Mouse (Mus musculus): ENCODE measurements around the gene Gpbp1. TPM values are rescaled to one million over a fixed set of nuclear protein-coding genes. Genes with fewer than 3 reads are reported as not detected.
A peak's percentile ranks its signal among the peaks of the same experiment; 100 is the strongest.

The Gpbp1 gene
- polyA plus RNA-seq, 1 experiment from 2014 or later = 113 TPM

DNA sequence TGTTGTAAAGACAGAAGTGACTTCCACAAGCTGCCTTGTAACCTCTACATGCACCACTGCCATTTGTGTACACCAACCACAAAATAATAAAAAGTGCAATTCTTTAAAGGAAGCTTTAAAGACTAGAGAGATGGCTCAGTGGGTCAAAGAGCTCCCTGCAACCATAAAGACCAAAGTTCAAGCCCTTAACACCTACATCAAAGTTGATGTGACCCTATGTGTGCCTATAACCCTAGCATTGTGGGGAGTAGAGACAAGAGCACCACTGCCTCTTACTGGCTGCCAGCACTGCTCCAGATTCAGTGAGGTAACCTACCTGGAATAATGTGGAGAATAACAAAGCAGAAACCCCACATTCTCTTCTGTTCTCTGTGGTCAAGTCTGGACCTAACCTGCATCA lies 45.6 kb downstream of the Gpbp1 start:
- H3K27me3 ChIP-seq = no peaks in the 10 kb centered on the region
- ATAC-seq (ENCODE audit: insufficient number of reproducible peaks, insufficient read depth, low FRiP score, low TSS enrichment) = no peak
- H3K4me3 ChIP-seq = no peak overlapping the region
- H3K27ac ChIP-seq = no peak overlapping the region
- H3K4me1 ChIP-seq = no peaks in the 10 kb centered on the region
- H3K9ac ChIP-seq = no peak overlapping the region
- no peaks in the 10 kb centered on the region for H3K9me3 ChIP-seq
- H3K36me3 ChIP-seq = peaks cover 13% of the 10 kb centered on the region
- H3K4me2 ChIP-seq (replicated peaks) = no peak overlapping the region

DNA sequence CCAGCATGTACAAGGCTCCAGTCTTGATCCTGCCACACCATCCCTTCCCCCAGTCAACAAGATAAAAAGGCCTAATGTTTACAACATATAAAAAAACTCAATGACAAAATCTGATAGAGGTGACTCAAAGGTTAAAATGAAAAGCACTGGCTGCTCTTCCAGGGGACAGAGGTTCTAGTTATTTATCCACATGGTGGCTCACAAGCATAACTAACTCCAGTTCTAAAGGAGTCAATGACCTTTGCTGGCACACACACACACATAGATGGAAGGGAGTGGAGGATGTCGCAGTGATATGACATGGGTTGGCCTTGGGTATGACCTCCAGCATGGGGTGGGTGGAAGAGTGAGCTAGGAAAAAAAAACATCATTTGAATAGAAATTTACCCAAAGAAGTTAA lies 58.7 kb downstream of the Gpbp1 start:
- Histone ChIP-seq H3K9ac (no peak overlapping the region), H3K9me3 (no peaks in the 10 kb centered on the region), H3K27me3 (no peaks in the 10 kb centered on the region), H3K4me2 (replicated peaks) (no peak overlapping the region), H3K4me1 (no peaks in the 10 kb centered on the region), H3K27ac (no peak overlapping the region), H3K36me3 (peaks cover 34% of the 10 kb centered on the region), H3K4me3 (no peak overlapping the region)
- WGBS = 59% methylated on average over 1 of the region's 1 CpGs
- ATAC-seq (ENCODE audit: insufficient number of reproducible peaks, insufficient read depth, low FRiP score, low TSS enrichment) = no peak

DNA sequence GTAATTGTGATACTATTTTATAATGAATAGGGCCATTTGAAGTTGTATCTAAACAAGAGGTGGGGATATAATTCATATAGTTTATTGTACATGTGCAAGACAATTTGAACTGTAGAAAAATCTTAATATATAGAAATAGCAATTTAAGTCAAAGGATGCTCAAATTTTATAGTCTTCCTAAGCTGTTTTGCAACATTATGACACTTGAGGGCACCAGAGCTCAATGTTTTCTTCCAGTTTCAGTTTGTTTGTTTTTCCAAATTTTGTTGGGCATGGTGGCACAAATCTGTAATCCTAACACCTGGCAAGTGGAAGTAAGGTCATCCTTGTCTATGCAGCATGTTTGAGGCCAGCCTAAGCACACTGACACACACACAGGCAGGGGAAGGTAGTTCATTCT lies 68.6 kb downstream of the Gpbp1 start:
- H3K9me3 ChIP-seq = no peaks in the 10 kb centered on the region
- H3K27ac ChIP-seq = no peak overlapping the region
- no peak overlapping the region for H3K4me2 ChIP-seq (replicated peaks)
- H3K36me3 ChIP-seq = peaks cover 11% of the 10 kb centered on the region
- no peak overlapping the region for H3K9ac ChIP-seq
- ATAC-seq (ENCODE audit: insufficient number of reproducible peaks, insufficient read depth, low FRiP score, low TSS enrichment) = no peak
- H3K4me1 ChIP-seq = no peaks in the 10 kb centered on the region
- H3K27me3 ChIP-seq = no peaks in the 10 kb centered on the region
- no peak overlapping the region for H3K4me3 ChIP-seq

DNA sequence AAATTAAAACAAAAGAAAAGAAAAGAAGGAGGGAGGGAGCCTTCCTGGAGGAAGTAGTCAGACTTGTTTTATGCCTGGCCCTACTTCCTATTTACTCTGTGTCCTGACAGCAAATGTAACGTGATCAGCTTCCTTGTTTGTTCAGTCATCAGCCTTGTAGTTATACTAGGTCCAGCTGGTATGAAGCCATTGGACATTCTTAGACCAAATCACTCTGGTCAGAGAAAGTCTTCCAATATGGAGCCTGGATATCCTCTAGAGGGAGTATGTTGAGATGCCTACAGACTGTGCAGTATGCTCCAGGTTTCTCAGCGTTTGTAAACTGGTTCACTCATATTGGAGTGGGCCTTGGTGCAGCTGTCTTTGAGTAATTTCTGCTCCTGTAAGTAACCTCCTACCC lies 71.8 kb downstream of the Gpbp1 start:
- 65% methylated on average over 2 of the region's 2 CpGs for WGBS
- no peak overlapping the region for H3K4me3 ChIP-seq

DNA sequence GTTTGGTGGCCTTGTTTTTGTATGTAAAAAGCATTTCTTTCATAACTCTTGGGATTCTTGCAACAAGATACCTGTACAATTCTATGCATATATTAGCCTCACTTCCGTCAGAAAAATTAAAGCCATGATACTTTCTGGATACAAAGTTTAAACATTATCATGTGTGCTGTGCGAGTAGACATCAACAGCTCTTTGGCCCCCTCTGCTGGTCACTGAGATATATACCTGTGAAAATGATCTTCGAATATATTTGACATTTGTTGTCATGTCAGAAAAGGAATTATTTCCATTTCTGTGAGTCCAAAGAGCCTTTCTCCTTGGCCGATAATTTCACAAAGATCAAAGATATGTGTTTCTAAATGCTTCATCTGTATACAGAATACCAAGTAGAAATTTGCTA lies 76.8 kb downstream of the Gpbp1 start:
- no peak for ATAC-seq (ENCODE audit: insufficient number of reproducible peaks, insufficient read depth, low FRiP score, low TSS enrichment)
- no peak overlapping the region for H3K27ac ChIP-seq
- H3K4me2 ChIP-seq (replicated peaks) = no peak overlapping the region
- H3K4me1 ChIP-seq = peaks cover 3% of the 10 kb centered on the region; the same call in 1 of the 2 replicates
- WGBS = 38% methylated on average over 4 of the region's 4 CpGs
- no peak overlapping the region for H3K9ac ChIP-seq
- H3K9me3 ChIP-seq = no peaks in the 10 kb centered on the region
- no peaks in the 10 kb centered on the region for H3K36me3 ChIP-seq
- no peaks in the 10 kb centered on the region for H3K27me3 ChIP-seq
- H3K4me3 ChIP-seq = no peak overlapping the region

More for the DNA sequence above, 71.8 kb downstream of the Gpbp1 start:
- Histone ChIP-seq H3K9ac (no peak overlapping the region), H3K4me2 (replicated peaks) (no peak overlapping the region), H3K4me1 (no peaks in the 10 kb centered on the region), H3K36me3 (no peaks in the 10 kb centered on the region), H3K27me3 (no peaks in the 10 kb centered on the region), H3K9me3 (no peaks in the 10 kb centered on the region), H3K27ac (no peak overlapping the region)
- no peak for ATAC-seq (ENCODE audit: insufficient number of reproducible peaks, insufficient read depth, low FRiP score, low TSS enrichment)

DNA sequence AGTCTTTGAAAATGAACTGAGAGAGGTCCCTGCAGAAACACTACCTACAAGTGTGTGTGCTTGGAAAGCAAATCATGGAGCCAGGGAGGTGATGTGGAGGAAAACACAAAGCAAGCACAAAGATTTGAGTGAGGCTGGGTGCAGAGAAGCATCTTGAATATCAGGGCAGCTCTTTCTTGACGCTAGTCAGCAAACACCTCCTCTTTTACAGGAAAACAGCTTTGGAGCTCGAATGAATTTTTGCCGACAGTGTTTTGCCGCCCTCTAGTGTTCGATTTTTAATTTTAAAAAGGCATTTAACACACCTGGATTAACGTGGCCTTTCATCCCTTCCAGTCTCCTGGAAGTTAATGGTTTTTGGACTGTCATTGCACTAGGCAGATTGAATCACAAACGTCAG lies 79.1 kb downstream of the Gpbp1 start:
- 1% methylated on average over 7 of the region's 7 CpGs for WGBS

DNA sequence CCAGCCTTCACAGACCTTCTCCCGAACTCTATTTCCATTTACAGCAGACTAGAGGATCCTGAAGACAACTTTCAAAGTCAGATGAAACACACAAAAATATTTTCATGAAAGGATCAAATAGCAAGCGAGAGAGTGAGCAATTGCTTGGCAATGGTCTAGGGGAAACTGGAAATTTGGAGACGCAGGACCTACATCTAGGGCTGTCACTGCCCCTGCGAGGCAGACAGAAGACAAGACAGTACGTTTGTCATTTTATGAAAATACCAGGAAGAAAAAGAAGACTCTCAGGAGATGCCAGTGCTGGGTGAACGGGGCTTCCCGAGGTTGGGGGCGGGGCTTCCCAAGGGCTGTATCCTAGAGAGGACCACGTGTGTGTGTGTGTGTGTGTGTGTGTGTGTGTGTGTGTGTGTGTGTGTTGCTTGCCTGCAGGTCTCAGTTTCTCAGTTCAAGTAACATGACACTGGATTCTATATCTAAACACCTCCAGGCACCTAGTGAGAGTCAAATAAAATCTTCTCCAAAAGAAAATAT lies 83.0 kb downstream of the Gpbp1 start:
- Histone ChIP-seq H3K27ac (0 out of 2 replicates have a peak overlapping the region, but pooled peaks have one; percentile 20), H3K4me2 (replicated peaks) (no peak overlapping the region), H3K27me3 (no peaks in the 10 kb centered on the region), H3K36me3 (no peaks in the 10 kb centered on the region), H3K4me1 (peaks cover 12% of the 10 kb centered on the region; the same call in 1 of the 2 replicates), H3K9me3 (no peaks in the 10 kb centered on the region), H3K9ac (no peak overlapping the region), H3K4me3 (no peak overlapping the region)
- 46% methylated on average over 9 of the region's 9 CpGs for WGBS
- ATAC-seq (ENCODE audit: insufficient number of reproducible peaks, insufficient read depth, low FRiP score, low TSS enrichment) = no peak

More for the DNA sequence above, 79.1 kb downstream of the Gpbp1 start:
- Histone ChIP-seq H3K4me2 (replicated peaks) (no peak overlapping the region), H3K4me1 (peaks cover 12% of the 10 kb centered on the region; the same call in 1 of the 2 replicates), H3K27ac (no peak overlapping the region), H3K9me3 (no peaks in the 10 kb centered on the region), H3K36me3 (no peaks in the 10 kb centered on the region), H3K27me3 (no peaks in the 10 kb centered on the region), H3K9ac (no peak overlapping the region), H3K4me3 (no peak overlapping the region)
- no peak for ATAC-seq (ENCODE audit: insufficient number of reproducible peaks, insufficient read depth, low FRiP score, low TSS enrichment)

DNA sequence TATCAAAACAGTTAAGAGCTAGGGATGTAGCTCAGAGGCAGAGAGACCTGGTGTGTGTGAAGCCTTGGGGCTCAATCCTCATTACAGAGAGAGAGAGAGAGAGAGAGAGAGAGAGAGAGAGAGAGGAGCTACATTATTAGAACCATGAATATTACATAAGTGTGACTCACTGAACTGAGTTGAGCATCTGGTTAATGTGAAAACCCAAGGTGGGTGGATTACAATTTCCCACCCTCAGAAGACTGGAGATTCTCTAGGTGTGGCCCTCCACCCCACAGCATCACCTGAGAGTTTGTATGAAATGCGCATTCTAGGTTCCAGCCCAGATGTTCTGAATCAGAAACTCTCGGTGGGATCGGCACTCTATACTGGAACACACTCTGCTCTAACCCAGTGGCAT lies 84.0 kb downstream of the Gpbp1 start:
- no peaks in the 10 kb centered on the region for H3K36me3 ChIP-seq
- H3K27me3 ChIP-seq = no peaks in the 10 kb centered on the region
- H3K4me3 ChIP-seq = no peak overlapping the region
- WGBS = 65% methylated on average over 3 of the region's 3 CpGs
- no peak overlapping the region for H3K9ac ChIP-seq
- no peak for ATAC-seq (ENCODE audit: insufficient number of reproducible peaks, insufficient read depth, low FRiP score, low TSS enrichment)
- peaks cover 12% of the 10 kb centered on the region; the same call in 1 of the 2 replicates for H3K4me1 ChIP-seq
- no peak overlapping the region for H3K27ac ChIP-seq
- H3K4me2 ChIP-seq (replicated peaks) = no peak overlapping the region
- no peaks in the 10 kb centered on the region for H3K9me3 ChIP-seq

DNA sequence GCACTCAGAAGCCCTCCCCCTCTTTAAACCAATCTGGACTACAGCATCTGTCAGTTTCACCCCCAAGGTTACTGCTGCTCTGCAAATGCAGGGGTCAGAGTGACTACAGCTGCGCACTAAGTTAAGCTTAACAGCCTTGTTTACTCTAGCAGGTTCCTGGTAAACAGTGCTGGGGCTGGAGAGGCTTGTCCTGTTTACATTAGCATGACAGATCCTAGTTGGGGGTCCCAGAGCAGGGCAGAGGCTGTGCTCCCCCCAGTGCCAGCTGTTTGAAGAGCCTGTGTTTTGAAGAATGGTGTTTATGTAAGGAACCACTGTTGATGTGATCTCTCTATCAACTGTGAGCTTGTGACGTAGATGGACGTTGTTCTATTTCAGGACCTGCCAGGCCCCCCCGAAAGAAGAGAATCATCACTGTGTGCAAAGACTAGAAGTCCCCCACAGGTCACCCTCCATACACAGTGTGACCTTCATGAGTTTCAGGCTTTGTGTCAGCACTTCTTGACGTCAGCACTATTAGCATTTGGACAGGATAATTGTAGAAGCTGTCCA lies 92.2 kb downstream of the Gpbp1 start:
- Histone ChIP-seq H3K9ac (no peak overlapping the region), H3K4me3 (no peak overlapping the region), H3K9me3 (no peaks in the 10 kb centered on the region), H3K36me3 (no peaks in the 10 kb centered on the region), H3K4me2 (replicated peaks) (no peak overlapping the region), H3K27me3 (no peaks in the 10 kb centered on the region), H3K4me1 (peaks cover 13% of the 10 kb centered on the region), H3K27ac (no peak overlapping the region)
- WGBS = 29% methylated on average over 5 of the region's 5 CpGs
- no peak for ATAC-seq (ENCODE audit: insufficient number of reproducible peaks, insufficient read depth, low FRiP score, low TSS enrichment)

DNA sequence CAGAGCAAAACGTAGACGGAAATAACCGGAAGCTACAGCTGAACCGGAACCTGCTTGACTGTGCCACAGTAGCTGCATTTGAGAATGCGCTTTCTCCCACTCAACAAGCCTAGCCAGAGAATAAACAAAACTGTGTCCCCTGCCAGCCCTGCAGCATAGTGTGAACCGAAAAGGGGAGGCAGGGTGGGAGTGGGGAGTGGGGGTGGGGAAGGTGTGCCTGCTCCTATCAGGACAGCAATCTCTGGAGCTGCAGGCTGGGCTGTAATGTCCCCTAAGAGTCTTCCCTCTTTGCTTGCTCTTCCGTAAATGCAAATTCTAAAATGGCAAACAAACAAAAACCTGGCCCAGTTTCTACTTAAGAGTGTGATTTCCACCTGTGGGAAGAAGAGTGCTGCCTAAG lies 92.8 kb downstream of the Gpbp1 start:
- Histone ChIP-seq H3K27me3 (no peaks in the 10 kb centered on the region), H3K9me3 (no peaks in the 10 kb centered on the region), H3K4me3 (no peak overlapping the region), H3K36me3 (no peaks in the 10 kb centered on the region), H3K4me2 (replicated peaks) (no peak overlapping the region), H3K27ac (no peak overlapping the region), H3K4me1 (peaks cover 13% of the 10 kb centered on the region), H3K9ac (no peak overlapping the region)
- 57% methylated on average over 7 of the region's 7 CpGs for WGBS
- no peak for ATAC-seq (ENCODE audit: insufficient number of reproducible peaks, insufficient read depth, low FRiP score, low TSS enrichment)

DNA sequence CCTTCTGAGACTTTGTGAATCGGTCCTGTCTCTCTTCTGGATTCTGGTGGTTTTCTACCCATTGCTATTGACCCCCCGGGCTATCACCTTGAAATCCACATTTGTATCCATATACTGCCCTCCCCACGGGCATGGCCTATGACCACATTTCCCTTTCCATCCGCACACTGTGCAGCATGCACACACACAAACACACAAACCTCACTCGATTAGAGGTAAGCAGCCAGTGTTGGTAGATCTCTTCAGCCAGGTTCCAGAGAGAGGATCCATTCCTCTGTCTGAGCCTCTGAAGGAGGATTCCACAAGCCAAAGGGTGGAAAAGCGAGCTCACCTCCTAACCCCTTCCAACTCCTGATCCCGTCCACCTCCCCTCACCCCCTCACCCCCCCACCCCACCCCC lies 94.4 kb downstream of the Gpbp1 start:
- WGBS = 88% methylated on average over 7 of the region's 7 CpGs
- Histone ChIP-seq H3K27ac (no peak overlapping the region), H3K27me3 (no peaks in the 10 kb centered on the region), H3K36me3 (no peaks in the 10 kb centered on the region), H3K9ac (no peak overlapping the region), H3K4me3 (no peak overlapping the region), H3K9me3 (no peaks in the 10 kb centered on the region), H3K4me2 (replicated peaks) (no peak overlapping the region), H3K4me1 (peaks cover 13% of the 10 kb centered on the region)
- ATAC-seq (ENCODE audit: insufficient number of reproducible peaks, insufficient read depth, low FRiP score, low TSS enrichment) = no peak

DNA sequence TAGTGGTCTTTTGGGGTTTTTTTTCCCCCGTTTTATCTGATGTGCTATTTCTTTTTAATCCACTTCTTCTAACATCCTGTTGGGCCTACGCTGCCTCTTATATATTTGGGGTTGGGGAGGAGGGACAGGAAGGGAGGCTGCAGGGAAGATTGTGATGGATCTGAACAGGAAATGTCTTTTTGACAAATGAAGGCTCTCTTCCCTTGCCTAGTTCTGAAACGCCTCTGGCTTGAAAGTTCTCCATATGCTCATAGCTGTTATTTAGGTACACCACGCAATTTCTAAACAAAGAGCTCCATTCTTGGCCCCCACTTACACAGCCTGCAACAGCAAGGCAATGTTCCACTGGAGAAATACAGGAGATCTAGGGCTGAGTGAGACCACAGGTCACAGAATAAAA lies 95.0 kb downstream of the Gpbp1 start:
- no peaks in the 10 kb centered on the region for H3K9me3 ChIP-seq
- no peaks in the 10 kb centered on the region for H3K36me3 ChIP-seq
- no peak overlapping the region for H3K9ac ChIP-seq
- ATAC-seq (ENCODE audit: insufficient number of reproducible peaks, insufficient read depth, low FRiP score, low TSS enrichment) = no peak
- no peak overlapping the region for H3K4me2 ChIP-seq (replicated peaks)
- peaks cover 13% of the 10 kb centered on the region for H3K4me1 ChIP-seq
- 67% methylated on average over 4 of the region's 4 CpGs for WGBS
- H3K27ac ChIP-seq = no peak overlapping the region
- no peaks in the 10 kb centered on the region for H3K27me3 ChIP-seq
- no peak overlapping the region for H3K4me3 ChIP-seq
